Mouse (Mus musculus) layer of hippocampus, postnatal 36 days (tissue): ENCODE measurements at regions not wholly inside any gene's neighbourhood (a gene's known extent, or its start where the extent isn't known, plus 50 kb on each side); places are given as distances from the start of the nearest gene placed in this dataset.

Source experiments
- DNase-seq, 2 experiments: peaks; one replicate each; pipeline ENCODE4 v3.0.0; 2022

DNA sequence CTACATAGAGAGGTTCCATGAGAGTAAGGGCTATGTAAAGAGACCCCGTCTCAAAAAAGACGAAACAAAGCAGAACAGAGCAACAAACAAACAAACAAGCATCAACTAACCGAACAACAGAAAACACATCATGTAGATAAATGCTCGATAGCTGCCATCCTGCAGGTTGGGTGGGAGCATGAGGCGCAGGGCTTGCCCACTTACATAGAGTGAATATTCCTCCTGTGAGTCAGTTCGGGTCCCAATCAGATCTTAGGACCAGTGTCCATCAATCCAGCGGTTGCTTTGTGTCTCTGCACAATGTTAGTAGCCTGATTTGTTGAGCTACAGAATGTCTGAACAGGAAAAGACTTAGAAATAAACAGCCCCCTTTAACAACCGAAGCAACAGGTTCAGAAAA lies 129.4 kb upstream of the Rcn1 start:
- DNase-seq: no peak

DNA sequence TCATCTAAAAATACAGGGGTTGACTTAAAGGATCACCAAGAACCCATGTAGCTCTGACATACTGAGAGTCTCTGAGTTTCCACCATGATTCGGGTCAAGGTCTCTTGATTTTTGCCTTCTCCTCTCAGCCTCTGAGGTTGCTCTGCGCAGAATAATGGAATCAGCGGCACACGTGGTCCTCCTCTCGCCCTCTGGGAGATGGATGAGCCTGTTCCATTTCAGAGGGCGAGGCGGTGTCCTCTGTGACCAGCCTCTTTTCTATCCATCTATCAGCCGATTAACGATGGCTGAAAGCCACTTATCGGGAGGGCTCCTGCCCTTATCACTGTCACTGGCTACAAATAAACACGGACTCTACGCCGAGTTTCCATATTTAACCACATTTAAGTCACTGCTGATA lies 124.6 kb upstream of the Pax6 start:
- DNase-seq: no peak

DNA sequence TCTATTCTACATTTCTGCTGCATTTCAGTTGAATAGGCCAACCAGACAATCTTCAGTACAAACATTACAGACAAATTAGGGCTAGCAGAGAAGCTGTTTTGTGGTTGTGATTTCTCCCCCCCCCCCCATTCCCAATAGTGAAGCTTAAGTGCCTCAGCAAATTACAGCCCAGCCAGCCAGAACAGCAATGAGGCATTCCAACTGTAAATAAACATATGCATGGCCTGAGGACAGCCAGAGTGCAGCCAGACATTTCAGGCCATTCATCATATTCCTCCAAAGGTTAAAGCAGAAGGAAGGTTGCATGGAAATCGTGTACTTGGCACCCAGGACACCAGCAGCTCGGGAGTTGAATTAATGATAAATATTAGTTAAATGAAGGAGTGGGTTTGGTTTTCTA lies 116.6 kb upstream of the Pax6 start:
- DNase-seq: no peak

DNA sequence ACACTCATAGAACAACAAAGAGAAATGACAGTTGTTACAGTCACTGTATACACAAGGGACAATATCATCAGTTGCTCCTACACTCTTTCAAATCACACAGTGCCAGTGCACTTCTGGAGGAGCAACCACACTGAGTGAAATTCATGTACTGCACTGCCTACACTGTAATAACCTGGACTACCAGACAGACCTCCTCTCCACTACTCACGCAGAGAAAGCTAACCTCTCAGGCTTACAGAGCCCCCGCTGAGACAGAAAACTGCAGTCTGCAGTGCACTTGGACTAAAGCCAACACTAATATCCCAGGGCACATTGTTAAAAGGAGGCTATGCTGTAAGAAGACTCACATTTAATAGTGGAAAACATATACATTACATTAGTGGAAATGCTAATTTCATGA lies 81.9 kb upstream of the Pax6 start:
- DNase-seq: no peak

DNA sequence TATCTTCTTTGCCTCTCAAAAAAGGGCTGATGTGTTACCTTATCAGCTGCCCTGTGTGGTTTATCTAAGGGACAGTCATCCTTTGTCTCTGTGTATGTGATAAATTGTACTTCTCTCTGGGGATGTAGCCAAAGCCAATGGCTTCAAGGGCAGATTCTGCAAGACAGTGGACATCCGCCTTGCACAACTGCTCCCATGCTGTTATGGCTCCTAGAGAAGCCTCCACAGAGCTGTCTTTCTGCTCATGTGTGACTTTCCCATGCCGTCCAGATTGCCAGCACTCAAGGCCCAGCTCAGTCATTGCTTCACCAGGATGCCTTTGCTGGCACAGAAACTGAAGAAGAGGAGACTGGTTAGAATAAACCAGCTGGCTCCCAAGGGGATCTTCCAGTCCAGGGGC lies 74.6 kb upstream of the Pax6 start:
- DNase-seq: no peak

DNA sequence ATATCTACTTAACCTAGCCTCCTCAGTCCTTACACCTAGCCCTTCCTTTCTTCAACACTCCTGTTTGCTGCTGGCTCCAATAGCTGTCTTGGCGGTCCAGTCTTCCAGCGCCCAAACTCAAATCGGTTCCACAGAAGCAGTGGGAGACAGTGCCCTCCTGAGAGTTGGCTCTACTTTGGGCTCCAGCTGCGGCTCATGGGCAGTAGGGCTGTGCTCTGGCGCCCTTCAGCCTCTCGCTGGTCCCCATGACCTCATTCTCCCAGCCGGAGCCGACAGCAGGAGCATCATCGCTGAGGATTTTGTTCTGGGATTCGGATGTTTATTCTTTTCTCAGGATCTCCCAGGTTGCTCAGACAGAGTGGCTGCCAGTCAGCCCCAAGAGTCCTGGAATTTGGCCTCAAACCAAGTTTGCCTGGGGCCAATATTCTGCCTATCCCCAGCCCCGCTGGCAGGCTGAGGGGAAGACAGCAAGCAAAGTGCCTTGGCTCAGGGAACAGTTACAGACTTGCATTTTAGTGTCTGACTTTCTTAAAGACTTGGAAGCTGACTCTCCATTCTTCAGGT lies 64.1 kb upstream of the Pax6 start:
- DNase-seq: peak in 1 of 2 experiments; percentile 4

DNA sequence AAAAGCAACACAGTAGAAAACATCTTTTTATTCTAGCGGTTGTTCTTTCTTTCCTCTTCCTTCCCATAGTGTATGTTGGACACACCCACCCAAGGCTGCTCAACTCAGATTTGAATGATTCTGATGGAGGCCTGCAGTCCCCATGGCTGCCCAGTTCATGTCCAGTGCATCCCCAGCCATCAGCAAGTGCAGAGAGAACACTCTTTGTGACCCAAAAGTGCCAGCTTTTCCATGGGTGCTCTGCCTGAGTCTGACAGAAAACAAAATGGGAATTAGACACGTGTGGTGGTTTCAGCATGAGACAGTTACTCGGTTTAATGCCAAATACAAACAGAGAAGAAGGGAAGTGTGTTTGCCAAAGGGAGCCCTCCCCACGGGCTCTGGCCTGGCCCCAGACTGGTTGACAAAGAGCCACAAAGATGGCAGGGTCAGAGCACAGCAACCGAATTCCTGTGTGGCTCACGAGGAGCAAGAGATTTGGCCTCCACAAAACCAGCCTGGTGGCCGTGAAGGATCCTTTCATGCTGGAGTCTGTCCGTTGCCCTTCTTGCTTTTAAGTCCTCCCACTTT lies 60.6 kb upstream of the Pax6 start:
- DNase-seq: peak in 1 of 2 experiments; percentile 3

DNA sequence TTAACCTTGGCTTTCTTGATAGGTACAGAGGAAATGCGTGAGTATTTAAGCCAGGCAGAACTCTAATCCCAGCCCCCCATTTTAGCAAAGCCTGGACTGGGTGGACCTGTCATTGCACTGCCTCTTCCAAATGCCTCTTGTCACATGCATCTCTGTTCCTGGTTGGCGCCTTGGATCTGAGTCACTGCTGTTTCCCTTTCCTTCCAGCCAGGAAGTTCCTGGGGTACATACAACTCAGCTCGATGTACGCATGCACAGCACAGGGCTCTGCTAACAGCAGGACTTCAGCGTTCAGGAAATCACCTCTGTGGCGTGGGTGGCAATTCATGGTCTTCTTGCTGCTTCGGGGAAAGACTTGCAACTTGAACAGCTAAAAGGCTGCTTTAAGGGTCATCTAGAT lies 59.9 kb upstream of the Pax6 start:
- DNase-seq: no peak

DNA sequence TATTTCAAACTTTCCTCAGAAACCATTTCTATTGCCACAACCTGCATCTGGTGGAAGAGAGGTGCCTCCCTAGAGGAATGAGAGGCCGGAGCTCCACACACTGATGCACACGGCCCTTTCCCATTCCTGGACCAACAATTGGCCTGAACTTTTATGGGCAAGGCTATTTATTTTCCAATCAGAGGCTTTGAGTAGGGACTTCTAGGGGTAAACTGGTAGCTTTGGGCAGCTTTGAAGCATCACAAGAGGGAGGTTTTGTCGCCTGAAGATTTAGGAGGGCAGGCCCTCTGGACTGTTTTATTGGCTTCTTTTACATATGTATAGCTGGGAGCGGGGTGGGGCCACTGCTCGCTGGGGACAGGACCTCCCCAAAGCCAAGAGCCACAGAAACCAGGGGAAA lies 57.7 kb upstream of the Pax6 start:
- DNase-seq: no peak

DNA sequence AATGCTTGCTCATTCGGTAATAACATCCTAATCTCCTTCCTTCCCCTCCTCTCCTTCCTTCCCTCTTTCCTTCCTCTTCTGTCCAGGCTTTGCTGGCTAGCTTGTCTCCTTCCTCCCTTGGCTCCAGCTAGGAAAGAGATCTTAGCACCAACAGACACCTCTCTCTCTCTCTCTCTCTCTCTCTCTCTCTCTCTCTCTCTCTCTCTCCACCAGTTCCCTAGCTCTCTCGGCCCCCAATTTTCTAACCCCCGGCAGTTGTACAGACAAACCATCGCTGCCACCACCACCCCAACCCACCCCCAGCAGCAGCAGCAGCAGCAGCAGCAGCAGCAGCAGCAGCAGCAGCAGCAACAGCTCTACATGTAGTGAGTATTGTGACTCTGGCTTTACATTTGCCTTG lies 57.0 kb upstream of the Pax6 start:
- no peak for DNase-seq

DNA sequence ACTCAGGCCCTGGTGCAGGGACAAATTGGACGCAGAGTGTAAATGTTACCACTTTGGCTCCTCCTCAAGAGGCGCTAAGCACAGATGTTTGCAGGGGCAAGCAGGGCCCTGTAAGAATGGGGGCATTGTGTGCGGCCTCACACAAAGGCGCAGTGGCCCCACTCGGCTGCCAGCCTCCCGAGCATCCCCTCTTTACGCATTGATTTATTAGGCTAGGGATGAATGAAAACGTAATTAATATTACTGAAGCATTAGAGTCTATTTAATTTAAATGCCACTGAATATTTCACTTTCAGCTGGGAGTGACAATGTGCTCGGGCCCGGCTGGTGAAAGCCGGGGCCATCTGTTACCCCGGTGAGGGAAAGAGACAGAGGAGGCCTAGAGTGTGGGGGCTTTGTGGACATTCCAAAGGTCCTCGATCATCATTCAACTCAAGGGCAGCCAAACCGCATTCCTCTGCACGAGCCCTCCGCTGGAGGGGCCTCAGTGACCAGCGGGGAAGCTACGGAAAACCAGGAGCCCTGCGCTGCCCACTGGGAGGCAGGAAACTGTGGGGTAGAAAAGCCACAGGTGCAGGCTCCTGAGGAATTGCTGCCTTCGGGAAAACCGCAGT lies 56.5 kb upstream of the Pax6 start:
- peak; percentile 14 to 29 for DNase-seq

DNA sequence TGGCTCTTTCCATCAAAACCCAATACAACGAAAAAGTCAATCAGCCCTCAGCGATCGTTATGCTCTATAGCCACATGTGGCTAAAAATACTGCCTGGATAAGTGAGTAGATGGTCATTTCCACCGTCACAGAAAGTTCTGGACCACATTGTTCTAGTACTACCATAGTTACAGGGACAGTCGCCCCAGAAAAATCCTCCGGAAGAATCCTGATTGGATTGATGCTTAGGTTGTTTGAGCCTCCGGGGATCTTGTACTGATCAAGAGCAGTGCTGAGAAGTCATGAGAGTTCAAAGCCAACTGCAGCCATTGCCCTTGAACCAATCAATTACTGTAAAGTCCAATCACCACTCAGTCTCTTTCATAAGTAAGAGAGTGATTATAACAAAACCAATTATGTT lies 56.0 kb upstream of the Pax6 start:
- DNase-seq: no peak

DNA sequence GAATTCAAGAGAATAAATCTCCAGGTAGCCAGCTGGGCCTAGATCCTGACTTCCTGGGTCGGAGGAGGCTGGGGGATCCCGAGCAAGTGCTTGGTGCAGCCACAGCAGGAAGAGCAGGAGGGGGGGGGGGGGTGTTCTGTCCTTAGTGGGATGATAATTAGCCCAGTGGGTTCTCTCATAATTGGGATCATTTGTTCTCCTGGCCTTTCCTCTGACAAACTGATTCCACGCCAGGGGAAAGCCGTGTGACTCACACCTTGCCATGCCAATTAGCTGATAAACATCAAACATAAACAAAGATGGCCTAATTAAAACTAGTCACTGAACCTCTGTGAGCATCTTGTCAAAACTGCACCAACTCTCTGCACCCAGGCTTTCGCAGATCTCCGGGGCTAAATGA lies 55.5 kb upstream of the Pax6 start:
- DNase-seq: no peak

DNA sequence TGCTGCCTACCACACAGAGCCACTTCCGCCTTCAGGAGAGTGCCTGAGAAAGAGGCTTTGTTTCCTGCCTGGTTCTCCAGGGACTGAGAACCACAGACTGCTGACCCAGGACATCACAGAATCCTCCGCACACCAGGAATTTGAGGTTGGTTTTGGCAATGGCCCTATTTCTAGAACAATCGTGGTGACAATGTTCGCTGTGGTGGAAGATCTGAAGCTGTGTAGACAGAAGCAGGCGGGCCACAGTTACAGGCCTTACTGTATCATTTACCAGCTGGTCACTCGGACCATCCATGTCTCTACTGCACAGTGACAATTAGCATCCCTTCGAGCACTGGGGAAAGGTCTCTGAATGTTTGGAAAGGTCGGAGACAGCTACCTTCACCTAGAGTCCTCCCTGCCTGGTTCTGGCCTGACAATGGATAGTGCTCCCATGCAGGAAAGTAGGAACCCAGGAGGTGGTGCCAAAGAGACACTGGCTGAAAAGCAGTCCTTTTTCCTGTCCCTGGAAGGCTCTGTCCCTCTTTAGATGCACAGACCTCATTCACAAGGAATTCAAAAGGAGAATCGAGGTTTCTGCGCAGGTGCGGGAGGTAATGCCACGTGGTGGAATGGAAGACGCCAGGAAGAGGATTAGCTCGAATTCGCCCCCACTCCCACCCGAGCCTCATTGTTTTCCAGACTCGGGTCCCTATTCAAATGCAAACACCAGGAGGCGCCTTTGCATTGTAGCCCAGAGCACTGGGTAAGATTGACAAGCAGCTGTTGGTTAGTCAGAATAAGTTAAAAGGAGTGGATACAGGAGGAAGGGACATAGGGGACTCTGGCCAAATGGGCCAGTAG lies 52.6 kb upstream of the Pax6 start:
- peak; percentile 42 to 50 for DNase-seq
